Mouse (Mus musculus) spleen, embryonic (tissue): Measurements from ENCODE around the gene Nol4l.

Source experiments
- CTCF ChIA-PET: fragments of 350-600 bp; sonication (Branson Sonifier 250); formaldehyde crosslinking; loops from one replicate; lab custom pipeline; 2022; lab: Charles Lee

The Nol4l gene

DNA sequence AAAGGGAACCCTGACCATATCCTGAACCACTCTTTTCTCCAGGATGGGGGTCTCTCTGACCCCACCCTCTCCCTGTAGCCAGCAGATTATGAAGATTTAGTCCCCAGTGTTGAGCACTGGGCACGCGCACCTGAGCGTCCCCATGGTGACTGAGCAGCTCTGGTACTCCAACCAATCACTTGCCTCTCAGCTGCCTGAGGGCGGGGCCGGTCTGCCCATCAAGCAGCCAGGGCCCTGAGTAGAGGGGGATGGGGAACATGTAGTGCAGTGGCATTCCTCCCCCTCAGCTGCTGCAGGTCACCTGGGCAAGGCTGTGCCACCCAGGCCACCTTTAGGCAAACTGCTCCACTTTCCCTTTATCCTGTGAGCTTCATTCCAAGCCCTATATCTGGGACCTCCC, 107.7 kb downstream of the Nol4l start:
- CTCF ChIA-PET: no interaction called here

DNA sequence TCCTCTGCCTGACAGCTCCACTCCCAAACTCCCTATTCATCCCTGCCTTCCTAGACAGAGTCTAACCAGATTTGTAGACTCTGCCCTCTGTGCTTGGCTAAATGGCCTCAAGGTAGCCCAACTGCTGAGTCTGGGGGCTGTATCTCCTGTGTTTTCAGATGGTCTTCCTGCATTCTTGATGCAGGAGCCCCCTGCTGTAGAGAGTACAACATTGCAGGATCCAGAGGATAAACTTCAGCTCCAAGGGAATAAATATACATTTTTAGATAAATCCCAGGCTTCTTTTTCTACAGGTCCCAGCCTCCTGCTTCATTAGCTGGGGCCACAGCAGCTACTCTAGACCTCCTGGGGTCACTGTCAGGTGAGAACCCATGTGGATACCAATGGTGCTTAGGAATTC, 108.5 kb downstream of the Nol4l start:
- CTCF ChIA-PET: no interaction called here

DNA sequence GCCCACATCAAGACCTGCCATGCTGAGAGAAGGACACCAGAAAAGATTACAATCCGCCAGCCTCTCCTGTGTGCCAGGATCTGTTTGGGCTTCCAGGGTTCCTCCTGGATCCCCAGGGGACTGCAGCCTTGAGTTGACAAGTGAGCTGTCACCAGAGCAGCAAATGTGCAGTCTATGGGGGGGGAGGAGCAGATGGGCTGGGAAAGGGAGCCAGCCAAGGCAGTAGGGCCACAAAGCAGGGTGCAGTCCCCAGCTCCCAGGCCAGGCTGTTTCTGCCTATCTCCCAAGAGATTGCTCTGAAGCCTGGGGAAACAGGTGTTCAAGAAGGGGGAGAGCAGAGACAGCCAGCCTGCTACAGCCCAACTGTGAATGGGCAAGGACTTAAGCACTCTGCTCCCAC, 111.4 kb downstream of the Nol4l start:
- CTCF ChIA-PET: no interaction called here

DNA sequence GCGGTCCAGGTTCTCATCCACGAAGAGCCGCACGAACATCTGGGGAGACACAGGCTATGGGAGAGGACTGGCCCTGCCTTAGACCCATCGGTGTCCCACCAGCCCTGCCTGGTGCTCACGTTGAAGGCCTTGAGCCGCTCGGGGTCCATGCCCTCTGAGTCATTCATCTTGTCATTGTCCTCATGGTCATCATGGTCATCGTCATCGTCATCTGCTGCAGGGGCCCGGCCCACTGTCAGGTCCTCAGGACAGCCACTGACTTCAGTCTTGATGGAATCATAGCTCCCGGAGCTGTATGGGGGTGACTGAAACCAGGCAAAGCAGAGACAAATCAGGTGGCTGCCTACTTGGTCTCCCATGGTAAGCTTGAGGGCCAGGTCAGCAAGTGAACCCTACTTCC, 111.9 kb downstream of the Nol4l start:
- CTCF ChIA-PET: no interaction called here

DNA sequence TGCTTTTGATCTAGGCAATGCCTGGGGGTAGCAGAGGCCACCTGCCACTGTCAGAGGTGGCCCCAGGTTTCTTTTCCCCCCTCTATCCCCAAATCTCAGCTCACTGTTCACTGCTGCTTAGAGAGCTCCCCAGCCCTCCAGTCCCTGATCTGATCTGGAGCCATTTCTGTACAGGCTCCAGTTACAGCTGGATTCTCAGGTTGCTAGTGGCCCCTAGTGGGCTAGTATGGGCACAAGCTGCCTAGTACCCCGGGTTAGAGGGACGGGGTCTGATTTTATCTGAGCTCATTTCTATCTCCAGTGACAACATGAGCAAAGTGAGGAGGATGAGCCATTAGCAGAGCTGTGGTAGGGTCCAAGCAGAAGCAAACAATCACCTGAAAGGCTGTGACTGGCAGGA, 115.2 kb downstream of the Nol4l start:
- CTCF ChIA-PET: no interaction called here

DNA sequence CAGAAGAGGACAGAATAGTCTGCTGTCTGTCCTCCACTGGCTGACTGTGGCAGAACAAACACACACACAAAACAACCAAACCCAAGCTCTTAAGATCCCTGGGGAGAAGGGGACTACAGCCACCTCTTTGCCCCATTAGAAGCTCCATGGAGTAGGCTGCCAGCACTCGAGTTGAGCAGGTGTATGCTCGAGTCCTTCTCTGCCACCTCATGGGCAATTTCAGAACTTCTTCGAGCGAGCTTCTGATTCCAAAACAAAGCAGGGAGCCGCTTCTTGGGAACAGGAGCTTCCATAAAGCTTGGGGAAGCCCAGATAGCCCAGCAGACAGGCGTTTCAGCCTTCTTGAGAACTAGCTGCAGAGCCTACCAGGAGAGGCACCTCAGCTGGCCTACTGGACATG, 117.2 kb downstream of the Nol4l start:
- CTCF ChIA-PET: no interaction called here

DNA sequence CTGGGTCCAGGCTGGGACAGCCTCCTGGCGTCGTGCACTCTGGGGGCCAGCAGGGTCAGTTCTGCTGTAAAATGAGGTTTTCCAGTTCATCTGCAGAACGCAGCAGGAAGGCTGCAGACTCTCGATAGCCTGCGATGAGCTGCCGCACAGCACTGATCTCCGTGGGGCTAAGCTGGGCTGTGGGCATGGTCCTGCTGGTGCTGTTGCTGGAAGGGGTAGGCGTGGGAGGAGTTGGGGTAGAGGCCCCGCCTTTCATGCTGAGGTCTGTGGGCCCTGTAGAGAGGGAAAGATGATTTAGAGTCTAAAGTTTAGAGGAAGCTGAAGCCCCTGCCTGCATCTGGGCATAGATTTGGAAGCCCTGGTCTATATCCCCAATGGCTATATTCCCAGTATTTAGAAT, 118.2 kb downstream of the Nol4l start:
- CTCF ChIA-PET: no interaction called here

DNA sequence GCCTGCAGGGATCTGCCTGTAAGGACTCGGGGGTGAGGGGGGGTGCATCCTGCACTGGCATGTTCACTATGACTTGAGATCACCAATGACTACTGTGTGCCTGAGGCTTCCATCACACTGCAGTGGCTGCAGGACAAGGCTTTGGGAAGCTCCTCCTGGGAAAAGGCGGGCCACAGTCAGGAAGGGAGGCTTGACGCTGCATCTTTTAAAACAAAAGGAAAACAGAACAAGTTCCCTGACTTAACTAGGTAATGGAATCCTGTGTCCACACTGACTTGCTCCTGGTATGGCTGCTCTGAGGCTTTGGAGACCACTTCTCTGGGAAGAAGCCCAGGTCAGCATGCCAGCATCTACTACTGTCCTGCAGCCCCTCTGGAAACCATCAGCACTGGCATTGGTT, 120.8 kb downstream of the Nol4l start:
- CTCF ChIA-PET: no interaction called here

DNA sequence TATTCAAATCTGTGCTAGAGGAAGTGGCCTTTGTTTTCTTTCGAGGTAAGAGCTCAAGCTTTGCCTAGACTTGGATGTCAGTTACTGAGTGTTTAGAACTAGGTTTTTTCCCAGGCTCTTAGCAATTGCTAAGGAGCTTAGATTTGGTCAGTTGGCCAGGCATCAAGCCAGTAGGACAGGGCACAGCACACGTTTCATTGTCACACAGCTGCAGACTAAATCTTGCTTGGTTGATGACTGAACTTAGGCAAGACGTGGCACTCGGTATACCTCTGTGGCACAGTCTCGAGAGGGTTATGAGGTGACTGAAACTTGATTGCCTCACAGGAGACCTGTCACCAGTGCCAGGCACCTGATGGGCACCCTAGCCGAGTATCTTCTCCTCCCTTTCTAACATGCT, 122.9 kb downstream of the Nol4l start:
- CTCF ChIA-PET: no interaction called here

DNA sequence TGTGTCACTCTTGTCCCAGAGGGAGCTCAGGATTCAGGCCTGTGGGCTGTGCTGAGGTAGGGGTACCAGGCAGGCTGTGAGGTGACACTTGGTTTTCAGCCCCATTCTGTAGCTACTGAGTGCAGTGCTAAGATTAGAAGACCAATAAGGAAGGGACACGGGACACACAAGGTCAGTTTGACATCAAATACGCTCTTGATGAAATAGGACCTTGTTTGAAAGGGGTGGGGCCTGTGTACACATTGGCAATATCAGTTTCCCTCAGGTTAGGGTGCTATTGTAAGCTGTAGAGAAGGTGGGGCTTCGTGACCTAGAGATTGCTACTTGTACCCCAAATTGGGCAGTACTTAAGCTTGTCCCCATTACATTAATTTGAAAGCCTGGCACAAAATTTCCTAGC, 124.9 kb downstream of the Nol4l start:
- CTCF ChIA-PET: interaction anchor here (0.7 kb wide), 1 partner anchor 16 kb away, joined by 3 read pairs; no protein-coding TSS in a partner anchor

DNA sequence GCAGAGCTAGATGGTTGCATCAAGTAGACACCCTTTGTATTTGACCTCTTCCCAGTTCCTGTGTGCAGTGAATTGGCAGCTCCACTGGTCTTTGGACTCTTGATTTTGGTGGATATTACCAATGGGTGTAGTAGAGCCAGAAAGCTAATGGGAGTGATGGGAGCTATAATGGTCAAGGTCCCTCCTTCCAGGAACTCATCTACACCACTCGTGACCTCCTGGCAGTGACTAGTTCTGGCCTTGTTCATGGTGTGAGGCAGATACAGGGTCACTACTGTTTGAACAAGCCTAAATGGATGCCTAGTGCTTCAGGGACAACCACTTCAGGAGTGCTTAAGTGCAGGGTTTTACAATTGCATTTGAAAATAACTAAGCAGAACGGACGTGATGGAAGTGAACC, 125.7 kb downstream of the Nol4l start:
- CTCF ChIA-PET: no interaction called here

DNA sequence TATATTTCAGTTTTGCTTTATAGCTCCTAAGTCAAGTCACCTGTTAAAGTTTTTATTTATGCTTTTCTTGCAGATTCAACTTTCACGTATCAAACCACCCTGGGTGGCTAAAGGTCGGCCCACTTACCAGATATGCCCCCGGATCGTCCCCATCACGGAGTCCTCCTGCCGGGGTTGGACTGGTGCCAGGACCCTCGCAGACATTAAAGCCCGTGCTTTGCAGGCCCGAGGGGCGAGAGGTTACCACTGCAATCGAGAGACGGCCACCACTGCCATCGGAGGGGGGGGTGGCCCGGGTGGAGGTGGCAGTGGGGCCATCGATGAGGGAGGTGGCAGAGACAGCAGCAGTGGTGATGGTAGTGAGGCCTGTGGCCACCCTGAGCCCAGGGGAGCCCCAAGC, 130.6 kb downstream of the Nol4l start:
- CTCF ChIA-PET: no interaction called here

DNA sequence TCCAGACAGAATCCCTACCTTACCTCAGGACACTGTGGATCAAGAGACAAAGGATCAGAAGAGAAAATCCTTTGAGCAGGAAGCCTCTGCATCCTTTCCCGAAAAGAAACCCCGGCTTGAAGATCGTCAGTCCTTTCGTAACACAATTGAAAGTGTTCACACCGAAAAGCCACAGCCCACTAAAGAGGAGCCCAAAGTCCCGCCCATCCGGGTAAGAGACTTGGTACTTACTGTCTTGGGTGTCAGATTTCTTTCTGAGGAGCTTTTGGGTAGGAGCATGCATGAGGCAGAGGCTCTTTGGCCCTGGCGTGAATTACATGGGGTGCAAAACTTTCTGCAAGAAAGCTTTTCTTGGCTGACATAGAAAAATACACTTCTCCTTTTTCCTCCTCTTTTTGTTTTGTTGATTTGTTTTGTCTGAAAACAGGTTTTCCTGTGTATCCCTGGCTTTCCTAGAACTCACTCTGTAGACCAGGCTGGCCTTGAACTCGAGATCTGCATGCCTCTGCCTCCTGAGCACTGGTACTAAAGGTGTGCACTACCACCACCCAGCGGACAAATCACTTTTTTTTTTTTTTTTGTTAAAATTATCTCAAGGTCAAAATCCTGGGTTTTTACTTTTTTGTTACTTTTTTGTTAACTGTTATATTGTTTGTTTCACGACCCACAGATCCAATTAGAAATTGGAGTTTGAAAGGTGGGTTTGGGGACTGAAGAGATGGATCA, 131.8 kb downstream of the Nol4l start:
- CTCF ChIA-PET: interaction anchor here (0.5 kb wide), 1 partner anchor 95 kb away, joined by 4 read pairs; no protein-coding TSS in a partner anchor

DNA sequence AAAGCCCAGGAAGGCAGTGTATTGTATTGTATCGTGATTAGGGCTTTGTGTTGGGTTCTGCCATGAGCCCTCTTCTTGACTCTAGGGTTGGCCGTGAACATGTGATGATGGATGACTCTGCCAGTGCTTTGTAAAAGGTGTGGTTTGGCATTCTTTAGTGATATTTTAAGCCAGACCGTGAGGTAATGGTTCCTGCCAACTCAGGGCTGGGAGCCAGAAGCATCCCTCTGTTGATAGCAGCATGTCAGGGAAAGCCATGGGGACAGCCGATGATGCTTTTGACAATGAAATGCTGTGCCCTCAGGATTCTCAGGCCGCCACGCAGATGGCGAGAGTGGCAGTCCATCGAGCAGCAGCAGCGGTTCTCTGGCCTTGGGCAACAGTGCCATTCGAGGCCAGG, 136.7 kb downstream of the Nol4l start:
- CTCF ChIA-PET: no interaction called here

DNA sequence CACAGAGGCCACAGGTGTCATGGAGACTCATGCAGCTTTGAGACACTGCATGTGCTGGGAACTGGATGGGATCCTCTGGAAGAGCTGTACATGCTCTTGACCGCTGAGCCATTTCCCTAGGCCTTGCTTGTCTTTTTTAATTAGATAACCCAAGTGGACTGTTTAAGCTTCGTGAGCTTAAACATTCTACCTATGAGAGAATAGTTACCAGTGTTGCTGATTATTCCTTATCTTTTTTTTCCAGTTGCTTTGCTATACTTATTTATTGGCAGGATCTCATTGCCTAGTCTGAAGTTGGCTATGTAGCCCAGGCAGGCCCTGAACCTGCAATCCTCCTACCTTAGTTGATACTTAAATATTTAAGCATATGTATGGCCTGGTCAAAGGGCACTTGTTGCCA, 139.9 kb downstream of the Nol4l start:
- CTCF ChIA-PET: interaction anchor here (0.6 to 0.7 kb wide), 2 partner anchors 90 to 260 kb away, joined by 4 to 5 read pairs; no protein-coding TSS in a partner anchor

DNA sequence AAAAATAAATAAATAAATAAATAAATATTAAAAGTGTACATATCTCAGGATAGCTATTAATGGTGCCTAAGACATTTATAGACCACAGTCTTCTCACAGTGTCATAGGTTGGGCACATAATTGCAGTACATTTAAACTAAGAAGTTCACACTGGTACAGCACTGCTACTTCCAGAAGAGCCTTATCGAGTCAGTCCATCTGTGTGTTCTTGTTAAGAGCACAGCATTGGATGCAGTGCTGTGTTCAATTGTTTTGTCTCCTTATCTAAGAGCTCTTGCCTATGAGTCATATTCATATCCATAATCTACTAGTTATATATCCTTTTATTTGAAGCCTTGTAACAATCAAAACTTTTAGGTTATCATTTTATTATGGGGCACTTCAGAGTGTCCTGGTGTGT, 149.3 kb downstream of the Nol4l start:
- CTCF ChIA-PET: interaction anchor here (1.0 kb wide), 1 partner anchor 29 kb away, joined by 3 read pairs; no protein-coding TSS in a partner anchor

DNA sequence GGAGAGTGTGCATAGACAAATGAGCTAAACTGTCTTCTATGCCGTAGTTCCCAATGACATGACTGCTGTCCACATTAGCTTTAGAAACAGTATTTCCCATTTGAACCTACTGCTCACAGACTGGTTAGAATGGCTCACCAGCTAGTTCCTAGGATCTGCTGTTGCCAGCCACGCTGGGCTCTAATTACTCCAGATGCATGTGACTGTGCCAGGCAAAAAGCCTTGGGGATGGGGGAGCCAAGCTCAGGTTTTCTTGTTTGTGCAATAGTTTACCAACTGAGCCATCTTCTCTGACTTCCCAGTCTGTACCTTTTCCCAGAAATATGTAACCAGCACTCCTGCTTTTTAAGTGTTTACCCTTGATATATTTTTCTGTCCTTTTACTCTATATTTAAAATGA, 154.4 kb downstream of the Nol4l start:
- CTCF ChIA-PET: interaction anchor here (0.7 kb wide), 1 partner anchor 9 kb away, joined by 3 read pairs; no protein-coding TSS in a partner anchor

DNA sequence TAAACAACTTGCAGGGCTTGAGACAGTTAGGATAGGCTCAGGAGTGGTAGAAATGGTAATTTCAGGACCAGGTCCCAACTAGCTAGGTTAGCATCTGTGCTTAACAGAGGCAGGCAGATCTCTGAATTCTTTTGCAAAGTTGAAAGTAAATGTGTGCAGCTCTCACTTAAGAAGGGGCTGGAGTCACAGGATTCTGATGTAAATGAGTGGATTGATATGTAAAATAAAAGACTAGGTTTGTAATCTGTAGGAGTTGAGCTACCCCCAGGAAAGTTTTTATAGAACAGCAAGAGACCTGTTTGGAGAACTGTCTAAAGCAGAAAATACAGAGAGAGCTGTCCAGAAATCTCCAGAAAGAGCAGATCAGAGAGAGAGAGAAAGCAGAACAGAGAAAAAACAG, 158.9 kb downstream of the Nol4l start:
- CTCF ChIA-PET: interaction anchor here (0.5 kb wide), 1 partner anchor 103 kb away, joined by 3 read pairs; no protein-coding TSS in a partner anchor

DNA sequence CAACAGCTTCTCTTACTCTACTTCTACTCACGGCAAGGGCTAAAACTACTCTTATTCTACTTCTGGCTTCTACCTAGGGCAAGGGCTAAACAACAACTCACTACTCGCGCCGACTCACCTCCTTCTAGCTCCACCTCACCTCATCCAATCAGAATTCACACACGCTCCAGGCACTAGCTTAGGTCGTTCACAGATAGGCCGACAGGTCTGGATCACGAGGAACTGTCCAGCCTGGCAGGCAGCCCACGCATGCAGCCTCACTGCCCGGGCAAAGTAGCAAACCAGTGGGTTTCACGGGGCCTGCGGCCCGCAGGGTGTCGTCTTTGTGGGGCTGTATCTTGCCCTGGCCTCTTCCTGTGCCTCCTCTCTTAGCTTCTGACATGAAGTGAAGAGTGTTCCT, 165.2 kb downstream of the Nol4l start:
- CTCF ChIA-PET: interaction anchor here (0.8 kb wide), 1 partner anchor 847 kb away, joined by 3 read pairs; no protein-coding TSS in a partner anchor

DNA sequence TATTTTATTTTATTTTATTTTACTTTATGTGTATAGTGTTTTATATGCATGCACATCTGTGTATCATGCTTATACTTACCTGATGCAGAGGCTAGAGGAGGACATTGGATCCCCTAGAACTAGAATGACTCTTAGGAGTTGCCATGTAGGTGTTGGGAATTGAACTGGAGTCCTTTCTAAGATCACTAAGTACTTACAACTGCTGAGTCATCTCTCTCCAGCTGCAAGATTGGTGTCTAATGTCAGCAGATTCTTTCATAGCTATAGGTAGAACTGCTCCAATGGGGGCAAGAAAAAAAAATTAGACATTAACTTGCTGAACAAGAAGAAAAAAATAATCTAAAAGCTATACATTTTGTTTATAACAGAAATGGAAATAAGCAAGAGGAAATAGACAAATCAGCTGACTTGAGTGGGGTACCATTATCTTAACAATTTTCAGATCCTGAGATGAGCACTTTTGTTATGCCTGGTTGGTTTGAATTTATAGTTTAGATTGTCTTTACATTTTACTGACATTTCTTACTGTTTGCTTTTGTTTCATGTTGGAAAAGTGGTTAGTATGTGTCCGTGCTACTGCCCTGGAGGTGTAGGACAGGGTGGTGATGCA, 168.6 kb downstream of the Nol4l start:
- CTCF ChIA-PET: no interaction called here
